Mouse (Mus musculus): ENCODE results near the gene Ptf1a. TPM values are rescaled to one million over a fixed set of nuclear protein-coding genes. Genes with fewer than 3 reads are reported as not detected.

Gene Ptf1a
- polyA plus RNA-seq, 1 experiment from 2014 or later: 16.5 TPM

DNA sequence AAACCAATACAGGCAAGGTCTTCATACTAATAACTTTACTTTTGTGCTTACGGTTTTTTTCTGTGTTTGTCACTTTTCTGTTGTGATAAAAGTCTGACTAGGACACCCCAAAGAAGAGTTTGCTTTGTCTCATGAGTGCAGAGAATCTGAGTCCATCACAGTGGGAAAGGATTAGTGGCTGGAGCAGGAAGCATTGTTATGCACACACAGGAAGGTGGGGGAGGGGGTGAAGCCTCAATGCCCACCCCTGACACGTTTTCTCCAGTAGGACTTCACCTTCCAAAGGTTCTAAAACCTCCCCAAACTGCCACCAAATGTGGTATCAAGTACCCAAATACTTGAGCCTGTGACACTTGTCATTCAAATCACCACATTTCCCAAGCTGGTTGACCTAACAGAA is 16.5 kb downstream of the Ptf1a start:
- Histone ChIP-seq H3K9me3 (no peaks in the 10 kb centered on the region), H3K36me3 (no peaks in the 10 kb centered on the region), H3K4me1 (replicated peaks) (peaks cover 20% of the 10 kb centered on the region), H3K27me3 (ENCODE audit: insufficient read depth, poor library complexity, severe bottlenecking) (peaks cover 88% of the 10 kb centered on the region), H3K27ac (no peak overlapping the region), H3K4me3 (no peak overlapping the region)
- no peak for DNase-seq (ENCODE audit: low spot score)
- 41% methylated on average over 2 of the region's 2 CpGs for WGBS

DNA sequence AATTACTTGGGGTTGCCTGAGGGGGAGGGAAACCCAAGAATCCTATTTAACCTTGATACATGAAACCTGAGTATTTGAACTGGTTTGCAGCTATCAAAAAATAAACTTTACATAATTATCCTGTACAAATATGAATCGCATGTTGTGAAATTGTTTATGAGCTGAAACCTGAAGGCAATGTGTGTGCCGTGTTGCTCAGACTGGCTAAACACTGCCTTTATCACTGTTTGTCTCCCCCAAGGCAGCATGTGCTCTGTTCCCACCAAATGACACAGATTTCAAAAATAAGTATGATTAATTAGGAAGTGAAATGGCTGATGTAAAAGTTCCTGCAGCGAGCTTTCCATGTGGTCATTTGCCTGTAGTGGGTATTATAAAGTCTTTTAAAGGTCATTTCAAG is 44.8 kb downstream of the Ptf1a start:
- no peaks in the 10 kb centered on the region for H3K4me1 ChIP-seq (replicated peaks)
- no peak overlapping the region for H3K4me3 ChIP-seq
- H3K27ac ChIP-seq: no peak overlapping the region
- H3K9me3 ChIP-seq: no peaks in the 10 kb centered on the region
- H3K36me3 ChIP-seq: no peaks in the 10 kb centered on the region
- no peaks in the 10 kb centered on the region for H3K27me3 ChIP-seq (ENCODE audit: insufficient read depth, poor library complexity, severe bottlenecking)
- WGBS: 89% methylated on average over 3 of the region's 3 CpGs
- no peak for DNase-seq (ENCODE audit: low spot score)

Other genes starting within 250 kb of the Ptf1a start
- 0.73 and 1.9 TPM in 2 replicates for gene Armc3, start 246.4 kb upstream of the Ptf1a start, polyA plus RNA-seq (2016; fragmentation: Nextera tagmentation; extraction: Ambion mirVana)
- gene Msrb2, start 74.2 kb upstream of the Ptf1a start, polyA plus RNA-seq (2016; fragmentation: Nextera tagmentation; extraction: Ambion mirVana): 13.8 and 16.3 TPM in 2 replicates
- gene 4921504E06Rik, start 108.3 kb downstream of the Ptf1a start, polyA plus RNA-seq (2016; fragmentation: Nextera tagmentation; extraction: Ambion mirVana): not detected in 2 replicates
- 0.36 and 0.90 TPM in 2 replicates for gene Otud1, start 212.1 kb downstream of the Ptf1a start, polyA plus RNA-seq (2016; fragmentation: Nextera tagmentation; extraction: Ambion mirVana)